ENCODE assay signal across 28 mouse cellular contexts in genomic region chr4:123510201-123510600, GRCm38 (mm10).
"Had no signal": no experiment of that assay in that cellular context is flagged by ENCODE, and none has a peak within 500 bp of the region (broad histone marks: within the 10 kb centered on the region; RNA-seq: fewer than 3 reads in every experiment).

No protein-coding gene starts in this region.

- ATAC-seq: forebrain, embryonic 13.5 days; forebrain, embryonic 14.5 days; forebrain, embryonic 15.5 days; forebrain, embryonic 16.5 days; forebrain, postnatal 0 days had no signal

- H3K4me1 ChIP-seq: embryonic facial prominence, embryonic 10.5 days; embryonic facial prominence, embryonic 12.5 days; embryonic facial prominence, embryonic 13.5 days; embryonic facial prominence, embryonic 15.5 days; forebrain, embryonic 10.5 days; forebrain, embryonic 12.5 days; forebrain, embryonic 13.5 days; forebrain, embryonic 15.5 days had no signal

- H3K9ac ChIP-seq: embryonic facial prominence, embryonic 12.5 days; embryonic facial prominence, embryonic 13.5 days; embryonic facial prominence, embryonic 15.5 days; forebrain, embryonic 12.5 days; forebrain, embryonic 13.5 days; forebrain, embryonic 15.5 days; forebrain, postnatal 0 days had no signal

- H3K27me3 ChIP-seq: embryonic facial prominence, embryonic 12.5 days; embryonic facial prominence, embryonic 13.5 days; embryonic facial prominence, embryonic 15.5 days; forebrain, embryonic 12.5 days; forebrain, embryonic 13.5 days; forebrain, embryonic 15.5 days had no signal

- DNase-seq: cerebellum, adult 8-10 months; cerebellum, adult 9-10 months; cerebellum, adult 9-11 months; cerebellum, postnatal 10 days; cerebellum, postnatal 14 days; cerebellum, postnatal 25 days; cerebellum, postnatal 36 days; embryo, embryonic 11 days; forebrain, postnatal 0 days; gastrocnemius, adult 2 months; gastrocnemius, postnatal 10 days; gastrocnemius, postnatal 14 days; gastrocnemius, postnatal 25 days; gastrocnemius, postnatal 36 days; heart, adult 11 months; heart, adult 18-20 months; heart, adult 2 months had no signal

- H3K4me3 ChIP-seq: embryonic facial prominence, embryonic 10.5 days; embryonic facial prominence, embryonic 12.5 days; embryonic facial prominence, embryonic 13.5 days; embryonic facial prominence, embryonic 15.5 days; erythroblast, embryonic 14.5 days; forebrain, embryonic 10.5 days; forebrain, embryonic 12.5 days; forebrain, embryonic 13.5 days; forebrain, embryonic 15.5 days; gastrocnemius, adult 2 months; heart, adult 2 months had no signal

- H3K4me2 ChIP-seq: embryonic facial prominence, embryonic 12.5 days; embryonic facial prominence, embryonic 13.5 days; embryonic facial prominence, embryonic 15.5 days; forebrain, embryonic 12.5 days; forebrain, embryonic 13.5 days; forebrain, embryonic 15.5 days had no signal

- H3K9me3 ChIP-seq: embryonic facial prominence, embryonic 10.5 days; embryonic facial prominence, embryonic 12.5 days; embryonic facial prominence, embryonic 13.5 days; embryonic facial prominence, embryonic 15.5 days; forebrain, embryonic 10.5 days; forebrain, embryonic 12.5 days; forebrain, embryonic 13.5 days; forebrain, embryonic 15.5 days had no signal

- H3K27ac ChIP-seq: embryonic facial prominence, embryonic 10.5 days; embryonic facial prominence, embryonic 12.5 days; embryonic facial prominence, embryonic 13.5 days; embryonic facial prominence, embryonic 15.5 days; forebrain, embryonic 10.5 days; forebrain, embryonic 12.5 days; forebrain, embryonic 13.5 days; forebrain, embryonic 15.5 days; gastrocnemius, adult 2 months; heart, adult 2 months had no signal
